Mouse (Mus musculus) myocyte (in vitro differentiated cells): Measurements from ENCODE around the gene Fam163a. TPM values are rescaled to one million over a fixed set of nuclear protein-coding genes. Genes with fewer than 3 reads are reported as not detected.

Experiments used
- H3K27me3 ChIP-seq: one replicate; pipeline ENCODE4 v1.6.1; 2011; ENCODE audit not compliant: control insufficient read depth, insufficient read depth, insufficient read length
- H3K36me3 ChIP-seq: one replicate; pipeline ENCODE4 v1.6.1; 2011; ENCODE audit not compliant: control insufficient read depth, insufficient read depth
- H3K4me2 ChIP-seq: one replicate; pipeline ENCODE4 v1.6.1; 2011; ENCODE audit warnings: low read depth, control low read depth
- H3K4me3 ChIP-seq: one replicate; pipeline ENCODE4 v1.5.1; 2011; ENCODE audit warnings: mild to moderate bottlenecking, control low read depth, moderate library complexity
- H3K79me2 ChIP-seq: one replicate; pipeline ENCODE4 v1.6.1; 2011; ENCODE audit not compliant: control insufficient read depth, insufficient read depth
- H3ac ChIP-seq: one replicate; pipeline ENCODE4 v1.6.1; 2011; ENCODE audit not compliant: control insufficient read depth, insufficient read length
- CEBPB ChIP-seq: IDR thresholded peaks from 2 replicates; pipeline ENCODE4 v1.6.1; 2011; ENCODE audit warnings: mild to moderate bottlenecking, moderate library complexity; ENCODE audit not compliant: poor library complexity, insufficient read depth, severe bottlenecking
- E2F4 ChIP-seq: IDR thresholded peaks from one replicate; pipeline ENCODE4 v1.6.1; 2011; ENCODE audit warnings: mild to moderate bottlenecking, control low read depth, moderate library complexity; ENCODE audit not compliant: insufficient read depth
- MAX ChIP-seq: IDR thresholded peaks from one replicate; pipeline ENCODE4 v1.6.1; 2011; ENCODE audit warnings: low read depth, mild to moderate bottlenecking, control low read depth
- MYOD1 ChIP-seq, 3 experiments: IDR thresholded peaks; one replicate each; pipeline ENCODE4 v1.6.1; 2011; ENCODE audit warnings: control low read depth in 2 of 3, low read depth in 2 of 3, mild to moderate bottlenecking in 2 of 3, moderate library complexity in 1 of 3; ENCODE audit not compliant: insufficient read length in 2 of 3, control insufficient read depth in 1 of 3
- MYOG ChIP-seq, 3 experiments: IDR thresholded peaks; one replicate each; pipeline ENCODE4 v1.6.1; 2011; ENCODE audit warnings: control low read depth in 2 of 3, low read depth in 2 of 3, mild to moderate bottlenecking in 2 of 3; ENCODE audit not compliant: insufficient read length in 2 of 3, control insufficient read depth in 1 of 3, insufficient read depth in 1 of 3
- POLR2A ChIP-seq: IDR thresholded peaks from one replicate; pipeline ENCODE4 v1.6.1; 2011; ENCODE audit warnings: low read depth, mild to moderate bottlenecking, control low read depth, moderate library complexity; ENCODE audit not compliant: insufficient read length
- POLR2AphosphoS2 ChIP-seq: IDR thresholded peaks from one replicate; pipeline ENCODE4 v1.6.1; 2011; ENCODE audit warnings: low read depth, control low read depth; ENCODE audit not compliant: insufficient read length
- REST ChIP-seq: IDR thresholded peaks from one replicate; pipeline ENCODE4 v1.6.1; 2011; ENCODE audit warnings: mild to moderate bottlenecking, control low read depth, moderate library complexity; ENCODE audit not compliant: insufficient read depth, insufficient read length
- SRF ChIP-seq: IDR thresholded peaks from one replicate; pipeline ENCODE4 v1.6.1; 2011; ENCODE audit warnings: low read depth; ENCODE audit not compliant: control insufficient read depth, insufficient read length
- TCF12 ChIP-seq: IDR thresholded peaks from one replicate; pipeline ENCODE4 v1.6.1; 2011; ENCODE audit warnings: mild to moderate bottlenecking, control low read depth; ENCODE audit not compliant: poor library complexity, insufficient read depth, severe bottlenecking
- TCF3 ChIP-seq: IDR thresholded peaks from one replicate; pipeline ENCODE4 v1.6.1; 2011; ENCODE audit warnings: low read depth, control low read depth; ENCODE audit not compliant: insufficient read length
- USF1 ChIP-seq: IDR thresholded peaks from one replicate; pipeline ENCODE4 v1.6.1; 2011; ENCODE audit warnings: low read depth, mild to moderate bottlenecking, control low read depth, moderate library complexity
- polyA plus RNA-seq: library from polyadenylated mRNA; unstranded; fragments of >200 nt; fragmentation: generic; extraction: Trizol; gene quantifications from one replicate; pipeline ENCODE4 v1.2.1, GENCODE M21; 2012; ENCODE audit warnings: missing spikeins

Gene Fam163a
- polyA plus RNA-seq, 1 experiment: not detected

DNA sequence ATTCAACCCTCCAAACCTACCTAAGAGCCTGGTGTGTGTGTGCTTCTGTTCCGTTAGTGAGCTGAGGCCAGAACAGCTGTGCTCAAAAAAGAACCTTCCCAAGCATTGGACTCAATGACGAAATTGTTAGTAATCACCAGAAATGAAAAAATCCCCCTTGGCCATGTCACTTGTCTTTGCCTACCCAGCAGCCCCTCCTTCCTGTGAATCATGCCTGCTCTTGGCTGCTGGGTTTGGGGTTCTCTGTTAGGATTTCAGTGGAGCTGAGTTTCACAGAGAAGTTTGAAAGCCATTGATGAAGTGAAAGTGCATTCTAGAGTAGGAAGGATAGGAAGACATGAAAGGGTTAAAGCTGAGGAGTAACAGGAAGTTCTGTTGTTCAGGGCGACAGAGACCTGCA is 138.7 kb downstream of the Fam163a start:
- Histone ChIP-seq H3K36me3 (peaks cover 27% of the 10 kb centered on the region), H3K27me3 (no peaks in the 10 kb centered on the region), H3K79me2 (no peaks in the 10 kb centered on the region), H3ac (no peak overlapping the region), H3K4me3 (no peak overlapping the region), H3K4me2 (no peak overlapping the region)
- no peak for TF ChIP-seq MYOG (IDR thresholded peaks at IDR 0.05; ENCODE audit: control insufficient read depth in 1 of 3, insufficient read depth in 1 of 3, insufficient read length in 2 of 3, low read depth in 2 of 3)
- TF ChIP-seq E2F4: no peak
- TF ChIP-seq POLR2AphosphoS2: no peak
- TF ChIP-seq SRF: no peak
- TF ChIP-seq MYOD1 (IDR thresholded peaks at IDR 0.05; ENCODE audit: control insufficient read depth in 1 of 3, insufficient read length in 2 of 3, low read depth in 2 of 3): no peak
- TF ChIP-seq MAX: no peak
- TF ChIP-seq USF1: no peak
- no peak for TF ChIP-seq TCF12
- TF ChIP-seq POLR2A: no peak
- TF ChIP-seq REST: no peak
- TF ChIP-seq TCF3: no peak
- no peak for TF ChIP-seq CEBPB

DNA sequence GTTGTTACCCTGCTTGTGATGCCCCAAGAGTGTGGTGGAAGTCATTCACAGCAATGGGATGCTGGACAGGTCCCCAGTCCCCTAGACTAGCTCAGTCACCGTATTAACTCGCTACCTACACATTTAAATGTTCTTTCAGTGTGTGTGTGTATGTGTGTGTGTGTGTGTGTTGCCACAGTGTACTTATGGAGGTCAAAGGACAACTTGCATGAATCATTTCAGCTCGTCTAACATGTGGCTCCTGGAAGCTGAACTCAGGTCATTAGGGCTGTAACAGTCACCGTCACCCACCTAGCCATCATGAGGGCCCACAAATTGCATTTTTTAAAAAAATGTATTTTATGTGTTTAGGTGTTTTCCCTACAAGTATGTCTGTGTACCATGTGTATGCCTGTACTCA is 142.6 kb downstream of the Fam163a start:
- peaks cover 46% of the 10 kb centered on the region for H3K36me3 ChIP-seq

DNA sequence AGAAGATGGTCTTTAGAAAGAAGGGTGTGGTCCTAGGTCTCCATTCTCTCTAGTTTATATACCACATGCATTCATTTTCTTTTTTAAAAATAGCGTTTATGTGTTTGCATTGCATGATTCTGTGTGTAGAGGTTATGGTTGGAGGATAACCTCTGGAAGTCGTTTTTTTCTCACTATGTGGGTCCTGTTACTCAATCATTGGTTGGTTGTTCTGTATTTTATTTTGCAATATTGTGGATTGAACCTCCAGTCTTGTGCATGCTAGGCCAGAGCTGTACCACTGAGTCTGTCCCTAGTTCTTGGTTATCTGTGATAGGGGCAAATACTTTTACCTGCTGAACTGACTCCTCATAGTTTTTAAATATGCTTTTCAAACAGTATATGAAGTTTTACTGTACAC is 146.6 kb downstream of the Fam163a start:
- Histone ChIP-seq H3K4me2 (no peak overlapping the region), H3ac (no peak overlapping the region), H3K4me3 (no peak overlapping the region), H3K27me3 (no peaks in the 10 kb centered on the region), H3K79me2 (no peaks in the 10 kb centered on the region), H3K36me3 (peaks cover 51% of the 10 kb centered on the region)
- TF ChIP-seq CEBPB (no peak), MAX (no peak), SRF (no peak), MYOD1 (IDR thresholded peaks at IDR 0.05; ENCODE audit: control insufficient read depth in 1 of 3, insufficient read length in 2 of 3, low read depth in 2 of 3) (no peak)

More for the DNA sequence above, 142.6 kb downstream of the Fam163a start:
- Histone ChIP-seq H3K4me3 (no peak overlapping the region), H3K4me2 (no peak overlapping the region), H3K27me3 (no peaks in the 10 kb centered on the region), H3ac (no peak overlapping the region), H3K79me2 (no peaks in the 10 kb centered on the region)
- no peak for TF ChIP-seq E2F4
- no peak for TF ChIP-seq SRF
- TF ChIP-seq POLR2A: no peak
- no peak for TF ChIP-seq CEBPB
- TF ChIP-seq TCF12: no peak
- TF ChIP-seq MYOG (IDR thresholded peaks at IDR 0.05; ENCODE audit: control insufficient read depth in 1 of 3, insufficient read depth in 1 of 3, insufficient read length in 2 of 3, low read depth in 2 of 3): no peak
- TF ChIP-seq REST: no peak
- TF ChIP-seq USF1: no peak
- TF ChIP-seq TCF3: no peak
- no peak for TF ChIP-seq MAX
- TF ChIP-seq POLR2AphosphoS2: no peak
- no peak for TF ChIP-seq MYOD1 (IDR thresholded peaks at IDR 0.05; ENCODE audit: control insufficient read depth in 1 of 3, insufficient read length in 2 of 3, low read depth in 2 of 3)

DNA sequence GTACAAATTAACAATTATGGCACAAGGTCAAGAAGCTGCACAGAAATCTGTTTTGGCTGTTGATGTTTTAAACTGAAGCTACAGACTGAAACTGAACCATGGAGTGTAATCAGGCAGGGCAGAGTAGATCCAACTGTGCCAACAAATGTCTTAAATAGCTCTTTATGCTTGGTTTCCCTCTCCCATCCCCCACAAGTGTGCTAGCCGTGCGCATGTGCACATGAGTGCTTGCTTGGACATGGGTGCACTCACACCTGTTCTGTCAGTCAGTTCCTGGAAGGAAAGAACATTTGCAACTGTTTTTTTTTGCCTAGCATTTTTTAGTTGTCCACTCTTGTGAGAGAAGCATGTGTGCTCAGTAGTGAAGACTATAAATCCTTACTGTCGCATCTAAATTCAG is 158.1 kb downstream of the Fam163a start:
- TF ChIP-seq MYOG (IDR thresholded peaks at IDR 0.05; ENCODE audit: control insufficient read depth in 1 of 3, insufficient read depth in 1 of 3, insufficient read length in 2 of 3, low read depth in 2 of 3): peak; percentile 10 to 83 (median 45)
- TF ChIP-seq TCF12: peak; percentile 79
- TF ChIP-seq TCF3: peak; percentile 63
- TF ChIP-seq MYOD1 (IDR thresholded peaks at IDR 0.05; ENCODE audit: control insufficient read depth in 1 of 3, insufficient read length in 2 of 3, low read depth in 2 of 3): peak; percentile 95 to 97 (median 97)
- TF ChIP-seq CEBPB: no peak
- TF ChIP-seq REST: no peak
- no peak overlapping the region for H3K4me3 ChIP-seq
- peaks cover 92% of the 10 kb centered on the region for H3K79me2 ChIP-seq
- H3K36me3 ChIP-seq: peaks cover 64% of the 10 kb centered on the region
- H3ac ChIP-seq: no peak overlapping the region
- H3K4me2 ChIP-seq: peak overlapping the region; percentile 53
- H3K27me3 ChIP-seq: no peaks in the 10 kb centered on the region

DNA sequence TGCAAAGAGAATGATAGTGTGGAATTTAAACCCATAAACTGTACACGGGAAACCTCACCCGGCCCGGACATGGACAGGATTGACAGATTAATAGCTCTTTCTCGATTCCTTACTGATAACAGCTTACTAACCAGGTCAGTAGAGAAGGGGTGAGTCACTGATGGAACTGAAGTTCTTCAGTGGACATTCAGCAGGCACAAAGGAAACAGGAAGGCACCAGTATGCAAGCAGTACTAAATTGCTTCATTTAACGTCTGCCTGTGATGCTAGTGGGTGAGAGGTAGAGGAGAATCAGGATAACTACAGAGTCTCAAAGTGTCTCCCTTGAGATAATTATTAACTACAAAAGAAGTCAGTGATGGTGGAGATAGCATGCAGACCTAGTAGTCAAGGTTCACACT is 160.6 kb downstream of the Fam163a start:
- no peak overlapping the region for H3K4me3 ChIP-seq
- TF ChIP-seq TCF3 (no peak), MAX (no peak), POLR2AphosphoS2 (no peak), REST (no peak), TCF12 (no peak), SRF (no peak), MYOD1 (IDR thresholded peaks at IDR 0.05; ENCODE audit: control insufficient read depth in 1 of 3, insufficient read length in 2 of 3, low read depth in 2 of 3) (no peak), USF1 (no peak), E2F4 (no peak), MYOG (IDR thresholded peaks at IDR 0.05; ENCODE audit: control insufficient read depth in 1 of 3, insufficient read depth in 1 of 3, insufficient read length in 2 of 3, low read depth in 2 of 3) (no peak), POLR2A (no peak), CEBPB (no peak)
- H3ac ChIP-seq: no peak overlapping the region
- peaks cover 42% of the 10 kb centered on the region for H3K36me3 ChIP-seq
- no peak overlapping the region for H3K4me2 ChIP-seq
- H3K79me2 ChIP-seq: peaks cover 94% of the 10 kb centered on the region
- no peaks in the 10 kb centered on the region for H3K27me3 ChIP-seq
